Mouse (Mus musculus) inflammation-experienced regulatory T-cells, adult 16 weeks (primary cell): ENCODE data around the gene Sp100. TPM values are rescaled to one million over a fixed set of nuclear protein-coding genes. Genes with fewer than 3 reads are reported as not detected.

Source experiments
- polyA plus RNA-seq: library from polyadenylated mRNA; unstranded; fragments of 100-300 nt; shearing (Covaris generic); gene quantifications from one replicate; pipeline ENCODE4 v1.2.1, GENCODE M21; 2017

Sp100 gene
- polyA plus RNA-seq, result 920 TPM

GRCm38 (mm10) chr1:85649881-85650280, at the start of gene Sp100:
Sp100 (plus strand) TSS chr1:85649988.

DNA sequence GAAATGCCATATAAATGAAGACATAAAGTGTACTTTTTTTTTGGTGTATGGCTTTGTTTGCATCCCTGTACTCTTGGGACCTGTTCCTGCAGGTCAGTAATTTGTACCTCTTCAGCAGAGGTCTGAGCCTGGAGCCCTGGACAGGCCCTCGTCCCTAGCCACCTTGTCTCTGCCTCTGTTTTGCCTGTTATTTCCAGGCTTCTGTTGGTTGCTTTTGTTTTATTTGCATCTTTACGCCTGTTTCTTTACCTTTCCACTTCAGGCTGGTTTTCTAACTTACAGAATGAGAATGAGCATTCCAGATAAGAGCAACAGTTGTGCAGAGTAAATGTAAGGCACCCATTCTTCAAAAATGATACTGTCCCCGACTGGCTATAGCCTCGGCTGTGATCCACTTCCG, 49.7 kb upstream of the Sp100 start, which contains the start of gene Sp140:
Sp140 (plus strand) TSS at position 301 of the 400 bp plus-strand sequence.

Other genes starting within 250 kb of the Sp100 start
- gene G530012D18Rik, start 74.3 kb upstream of the Sp100 start, polyA plus RNA-seq, result not detected
- 275 TPM for gene Sp110, start 51.2 kb upstream of the Sp100 start, polyA plus RNA-seq
- gene Sp140, start 49.6 kb upstream of the Sp100 start, polyA plus RNA-seq, result 57.1 TPM
- 37.6 TPM for gene A630001G21Rik, start 128.7 kb downstream of the Sp100 start, polyA plus RNA-seq
- gene Cab39, start 143.5 kb downstream of the Sp100 start, polyA plus RNA-seq, result 40.2 TPM
- 595 TPM for gene Itm2c, start 244.3 kb downstream of the Sp100 start, polyA plus RNA-seq